In genomic region chr1:92041290-92041689, GRCm38 (mm10) we compare ENCODE assay signal across 26 mouse cellular contexts.
"Had no signal": no experiment of that assay in that cellular context is flagged by ENCODE, and none has a peak within 500 bp of the region (broad histone marks: within the 10 kb centered on the region; RNA-seq: fewer than 3 reads in every experiment).

No protein-coding gene starts in this region.

- H3K36me3 ChIP-seq: heart, embryonic 10.5 days; heart, embryonic 12.5 days; hindbrain, embryonic 10.5 days; hindbrain, embryonic 12.5 days; kidney, embryonic 15.5 days; limb, embryonic 13.5 days; limb, embryonic 15.5 days; liver, embryonic 12.5 days had no signal

- H3K9ac ChIP-seq: heart, embryonic 12.5 days; hindbrain, embryonic 12.5 days; hindbrain, embryonic 14.5 days; kidney, embryonic 15.5 days; limb, embryonic 13.5 days; limb, embryonic 15.5 days; liver, embryonic 12.5 days had no signal

- H3K4me3 ChIP-seq: gastrocnemius, adult 2 months; heart, embryonic 10.5 days; heart, embryonic 12.5 days; hindbrain, embryonic 10.5 days; hindbrain, embryonic 12.5 days; kidney, embryonic 15.5 days; limb, embryonic 13.5 days; limb, embryonic 15.5 days; liver, embryonic 12.5 days had no signal

- DNase-seq: gastrocnemius, adult 2 months; gastrocnemius, postnatal 10 days; gastrocnemius, postnatal 25 days; heart, adult 18-20 months; heart, postnatal 10 days; heart, postnatal 4 days; kidney, adult 11 months; kidney, adult 2 months; kidney, adult 9 months; kidney, postnatal 10 days; kidney, postnatal 36 days; layer of hippocampus, adult 9-11 months; layer of hippocampus, postnatal 36 days; left cerebral cortex, postnatal 4 days had no signal

- H3K27ac ChIP-seq: heart, embryonic 10.5 days; hindbrain, embryonic 10.5 days; hindbrain, embryonic 12.5 days; hindbrain, embryonic 14.5 days; kidney, embryonic 15.5 days; limb, embryonic 13.5 days; limb, embryonic 15.5 days; liver, embryonic 12.5 days had no signal

- H3K9me3 ChIP-seq: heart, embryonic 10.5 days; heart, embryonic 12.5 days; hindbrain, embryonic 10.5 days; hindbrain, embryonic 12.5 days; kidney, embryonic 15.5 days; limb, embryonic 13.5 days; limb, embryonic 15.5 days; liver, embryonic 12.5 days had no signal

- H3K4me2 ChIP-seq: heart, embryonic 12.5 days; hindbrain, embryonic 12.5 days; hindbrain, embryonic 14.5 days; kidney, embryonic 15.5 days; limb, embryonic 13.5 days; limb, embryonic 15.5 days; liver, embryonic 12.5 days had no signal

- H3K27me3 ChIP-seq: heart, embryonic 12.5 days; hindbrain, embryonic 12.5 days; kidney, embryonic 15.5 days; limb, embryonic 13.5 days; limb, embryonic 15.5 days; liver, embryonic 12.5 days had no signal

- H3K4me1 ChIP-seq: liver, embryonic 12.5 days had no signal

- ATAC-seq: hindbrain, embryonic 16.5 days; inflammation-experienced regulatory T-cells, adult 6 months; intestine, embryonic 16.5 days; liver, embryonic 12.5 days had no signal
